Mouse (Mus musculus) E14TG2a.4 (cell line): ENCODE results near the gene Pik3cd.

Source experiments
- CTCF ChIP-seq: conservative IDR thresholded peaks from 2 replicates; pipeline ENCODE4 v1.5.1; 2014; ENCODE audit warnings: low read length
- NANOG ChIP-seq: IDR thresholded peaks from 2 replicates; pipeline ENCODE4 v1.6.1; 2014; ENCODE audit warnings: borderline replicate concordance, low read length, mixed read lengths

DNA sequence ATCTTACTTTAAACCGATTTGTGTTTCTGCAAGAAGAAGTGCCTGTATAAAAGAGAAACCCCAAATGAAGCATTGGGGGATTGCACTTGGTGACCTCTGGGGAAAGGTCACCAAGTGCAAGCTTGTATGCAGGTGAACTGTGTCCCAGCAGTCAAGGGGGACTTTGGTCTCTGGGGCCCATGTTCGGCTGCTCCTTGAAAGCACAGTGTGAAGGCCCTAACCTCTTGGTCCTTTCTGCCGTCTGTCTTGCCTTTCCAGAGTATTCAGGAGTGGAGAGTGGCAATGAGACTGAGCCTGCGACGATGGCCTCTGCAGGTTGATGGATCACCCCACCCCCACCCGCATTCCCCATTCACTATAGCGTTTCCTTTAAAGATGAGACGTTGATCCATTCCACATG lies 61.0 kb downstream of the Pik3cd start:
- TF ChIP-seq CTCF (no peak), NANOG (no peak)
